Mouse (Mus musculus): ENCODE results near the gene Kcnj9.

The Kcnj9 gene

DNA sequence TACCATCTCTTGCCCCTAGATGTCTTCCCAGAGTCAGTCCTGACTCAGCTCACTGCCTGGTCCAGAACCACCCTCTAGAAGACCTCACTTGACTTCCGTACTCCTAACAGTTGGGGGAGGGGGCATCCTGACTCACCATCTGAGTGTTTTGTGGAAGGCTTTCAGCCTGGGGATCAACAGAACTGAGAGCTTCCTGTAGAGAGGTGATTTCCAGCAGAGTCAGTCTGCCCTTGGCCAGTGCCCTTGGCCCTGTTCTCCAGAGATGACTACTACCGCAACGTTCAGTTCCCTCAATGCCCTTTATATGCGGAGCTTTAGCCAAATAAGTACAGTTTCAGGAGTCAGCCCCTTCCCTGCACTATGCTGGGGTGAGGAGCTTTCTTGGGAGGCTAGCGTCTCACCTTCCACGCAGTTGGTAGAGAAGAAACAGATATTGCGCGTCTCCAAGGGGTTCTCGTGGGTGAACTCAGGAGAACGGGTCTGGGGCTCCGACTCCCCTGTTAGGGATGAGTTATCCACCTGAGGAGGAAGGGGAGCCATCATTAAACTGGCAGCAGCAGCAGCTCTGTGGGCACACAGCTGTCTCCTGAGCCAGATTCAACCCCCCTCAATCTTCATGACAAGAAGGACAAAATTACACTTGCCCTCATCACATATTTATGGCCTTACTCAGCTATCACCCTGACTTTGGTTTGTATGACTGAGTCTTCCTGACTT is 40.1 kb downstream of the Kcnj9 start:
- DNase-seq, result no peak

DNA sequence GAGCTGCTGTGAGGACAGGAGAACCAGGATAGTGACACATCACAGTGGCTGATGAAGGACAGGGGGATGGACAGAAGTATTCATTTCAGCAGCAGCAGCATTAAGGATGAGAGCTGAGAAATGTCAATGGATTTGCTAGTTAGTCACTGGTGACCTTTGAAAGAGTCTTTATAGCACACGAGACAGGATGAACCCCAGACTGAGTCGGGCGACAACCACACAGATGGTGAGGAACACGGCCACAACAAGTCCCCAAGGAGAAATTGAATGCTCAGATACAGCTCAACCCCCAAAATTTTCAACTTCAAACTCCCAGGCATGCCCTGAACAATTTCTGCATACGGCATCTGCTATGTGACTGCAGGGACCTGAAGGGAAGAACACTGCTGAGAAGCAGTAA is 42.4 kb downstream of the Kcnj9 start:
- DNase-seq, result no peak

DNA sequence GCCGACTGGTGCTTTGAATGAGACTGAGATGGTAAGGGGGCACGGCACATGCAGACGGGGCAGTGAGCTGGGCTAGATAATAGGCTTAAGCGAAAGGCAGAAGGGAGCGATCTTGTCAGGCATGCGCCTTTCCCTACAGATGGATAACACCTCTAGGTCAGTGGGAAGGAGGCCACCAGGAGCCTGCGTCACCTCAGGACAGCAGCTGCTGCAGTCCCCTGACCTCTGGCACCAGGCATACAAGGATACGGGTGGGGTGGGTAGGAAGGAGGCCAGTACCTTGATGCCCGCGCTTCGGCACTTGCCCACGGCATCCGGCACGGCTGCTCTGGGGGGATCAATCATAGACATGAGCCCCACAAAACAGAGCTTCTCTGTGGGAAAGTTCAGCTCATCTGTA is 44.9 kb downstream of the Kcnj9 start:
- DNase-seq, result no peak

DNA sequence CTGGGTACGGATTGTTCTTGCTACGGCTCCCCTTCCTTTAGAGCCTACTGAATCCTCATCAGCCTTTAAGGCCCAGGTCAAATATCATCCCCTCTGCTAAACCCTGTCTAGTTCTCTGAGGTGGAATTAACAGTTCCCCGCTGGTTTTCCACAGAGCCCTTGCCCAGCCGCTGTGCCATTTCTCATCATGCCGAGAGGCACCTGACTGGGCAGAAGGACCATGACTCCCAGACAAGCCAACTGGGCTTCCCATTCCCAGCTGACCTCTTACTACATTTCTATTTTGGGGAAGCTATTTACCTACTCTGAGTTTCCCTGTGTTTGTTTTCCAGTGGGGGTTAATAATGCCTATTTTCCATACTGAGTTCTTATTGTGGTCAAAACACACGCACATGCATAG is 46.0 kb downstream of the Kcnj9 start:
- no peak for DNase-seq

DNA sequence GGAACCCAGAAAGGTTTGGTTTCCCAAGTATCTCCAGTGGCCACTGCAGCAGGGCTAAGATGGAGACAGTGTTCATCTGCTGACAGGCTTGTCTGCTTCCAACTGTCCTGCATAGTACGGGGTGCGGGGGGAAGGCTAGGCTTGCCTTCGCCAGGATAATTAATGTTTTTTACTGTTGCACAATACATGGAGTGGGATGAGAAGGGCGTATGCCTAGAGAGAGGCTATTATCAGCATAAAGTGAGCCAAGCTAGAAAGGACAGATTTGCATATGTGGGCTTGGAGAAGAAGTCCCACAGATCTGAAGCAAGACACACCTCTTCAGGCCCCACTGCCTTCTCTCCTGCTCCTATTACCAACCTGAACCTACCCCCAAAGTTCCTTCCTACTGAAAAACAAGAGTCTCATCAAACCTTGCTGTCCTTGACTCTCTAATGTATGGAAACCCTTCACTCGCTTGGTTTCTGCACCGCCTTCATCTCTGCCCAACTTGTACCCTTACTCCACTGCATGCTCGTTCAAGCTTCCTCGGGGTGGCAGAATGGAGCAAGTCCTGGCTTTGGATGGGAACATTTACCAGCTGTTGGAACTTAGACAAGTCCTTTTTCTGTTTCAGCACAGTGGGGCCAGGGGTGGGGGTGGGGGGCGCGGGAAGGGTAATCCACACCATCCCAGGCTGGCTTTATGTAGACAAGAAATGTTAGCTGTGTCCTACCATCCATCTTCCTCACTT is 47.4 kb downstream of the Kcnj9 start:
- DNase-seq, result no peak

DNA sequence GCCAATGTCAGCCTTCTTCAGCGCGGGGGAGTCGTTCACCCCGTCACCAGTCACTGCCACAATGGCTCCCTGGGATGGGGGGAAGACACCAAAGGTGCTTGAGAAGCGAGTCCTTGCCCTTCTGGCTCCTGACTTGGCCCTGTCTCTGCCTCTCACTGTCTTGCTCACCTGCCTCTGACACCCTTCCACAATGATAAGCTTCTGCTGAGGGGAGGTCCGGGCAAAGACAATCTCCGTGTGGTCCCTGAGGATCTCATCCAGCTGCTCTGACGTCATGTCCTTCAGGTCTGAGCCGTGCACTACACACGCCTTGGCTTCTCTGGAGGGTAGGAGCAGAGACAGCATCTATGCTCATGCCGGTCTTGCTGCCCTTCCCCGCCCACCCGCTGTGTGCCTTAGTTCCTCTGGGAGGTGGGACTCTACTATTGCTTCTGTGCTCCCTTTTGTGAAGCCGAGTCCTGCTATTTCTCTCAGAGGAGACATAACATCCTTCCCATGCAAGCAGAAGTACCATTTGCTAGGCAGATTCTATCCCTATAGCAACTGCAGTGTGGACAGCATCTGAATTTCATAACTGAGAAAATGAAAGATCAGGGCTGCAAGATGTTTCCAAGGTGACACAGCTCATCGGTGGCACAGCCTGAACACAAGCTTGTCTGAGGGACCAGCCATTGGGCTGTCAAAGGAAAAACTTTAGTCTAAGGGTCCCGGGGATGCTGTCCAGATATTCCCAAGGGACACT is 49.2 kb downstream of the Kcnj9 start:
- DNase-seq, result no peak

DNA sequence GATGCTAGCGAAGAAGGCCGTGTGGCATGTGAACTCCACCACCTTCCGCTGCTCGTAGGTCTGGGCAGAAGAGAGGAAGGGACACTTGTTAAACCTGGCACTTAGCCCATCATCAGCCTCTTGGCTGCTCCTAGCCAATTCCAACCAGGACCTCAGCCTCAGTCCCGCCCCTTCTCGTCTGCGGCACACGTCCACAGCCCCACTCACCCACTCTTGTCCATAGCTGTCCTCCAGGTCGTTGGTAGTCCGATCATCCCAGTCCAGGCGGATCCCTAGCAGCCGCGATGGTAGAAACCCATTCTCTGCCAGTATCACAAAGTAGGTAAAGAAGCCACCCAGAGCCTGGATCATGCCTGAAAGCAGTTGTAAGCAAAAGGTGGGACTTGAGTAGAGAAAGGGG is 50.8 kb downstream of the Kcnj9 start:
- DNase-seq, result no peak

DNA sequence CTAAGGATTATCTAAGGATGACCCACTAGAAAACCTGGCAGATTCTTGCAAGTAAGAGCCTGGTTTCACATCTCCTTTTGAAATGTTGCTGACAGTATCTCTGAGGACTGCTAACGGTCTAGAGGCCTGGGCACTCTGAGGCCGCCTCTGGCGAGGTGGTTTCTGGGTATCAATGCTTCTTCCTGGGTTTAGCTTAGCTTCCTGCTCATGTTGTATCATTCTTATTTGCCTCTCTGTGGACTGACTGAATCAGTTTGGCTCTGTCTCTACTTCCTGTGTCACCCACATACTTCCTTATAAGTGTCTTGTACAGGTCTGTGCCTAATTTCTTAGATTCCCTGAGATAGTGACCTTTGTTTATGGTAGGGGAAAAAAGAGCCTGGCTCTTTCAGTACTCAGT is 51.9 kb downstream of the Kcnj9 start:
- no peak for DNase-seq

DNA sequence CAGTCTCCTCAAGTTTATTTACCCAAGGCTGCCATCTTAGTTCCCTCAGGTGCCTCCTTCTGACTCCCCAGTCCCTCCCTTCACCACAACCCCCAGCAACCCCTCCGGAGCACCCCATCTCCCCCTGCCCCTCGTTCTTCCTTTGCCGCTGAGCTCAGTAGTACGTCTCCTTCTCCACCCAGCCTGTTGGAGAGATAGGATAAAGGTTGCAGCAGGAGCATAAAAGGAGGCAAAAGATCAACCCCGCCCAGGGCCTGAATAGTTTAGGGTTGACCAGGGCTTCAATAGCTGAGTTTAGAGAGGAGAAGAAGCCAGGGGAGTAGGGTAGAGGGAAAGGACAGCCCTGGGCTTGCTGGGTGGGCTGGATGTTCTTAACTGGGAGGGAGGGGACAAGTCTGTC is 54.6 kb downstream of the Kcnj9 start:
- no peak for DNase-seq

DNA sequence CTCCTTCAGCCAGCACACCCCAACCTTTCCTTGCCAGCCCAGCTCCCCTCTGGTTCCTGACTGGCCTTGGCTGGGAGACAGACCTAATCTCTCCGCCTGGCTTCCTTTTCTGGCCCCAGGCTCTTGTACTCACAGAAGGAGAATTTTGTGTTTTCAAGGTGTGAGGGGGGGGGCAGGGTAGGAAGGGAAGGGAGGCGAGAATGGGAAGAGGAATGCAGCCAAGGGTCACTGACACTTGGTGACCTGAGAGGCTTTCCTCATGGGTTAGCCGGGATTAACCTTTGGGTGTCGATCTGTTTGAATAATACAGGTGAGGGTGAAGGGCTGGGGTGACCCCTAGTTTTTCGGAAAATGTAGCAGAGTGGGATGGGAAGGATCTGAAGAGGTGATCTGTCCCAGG is 55.0 kb downstream of the Kcnj9 start:
- peak in 1 of 2 experiments; percentile 9 for DNase-seq

DNA sequence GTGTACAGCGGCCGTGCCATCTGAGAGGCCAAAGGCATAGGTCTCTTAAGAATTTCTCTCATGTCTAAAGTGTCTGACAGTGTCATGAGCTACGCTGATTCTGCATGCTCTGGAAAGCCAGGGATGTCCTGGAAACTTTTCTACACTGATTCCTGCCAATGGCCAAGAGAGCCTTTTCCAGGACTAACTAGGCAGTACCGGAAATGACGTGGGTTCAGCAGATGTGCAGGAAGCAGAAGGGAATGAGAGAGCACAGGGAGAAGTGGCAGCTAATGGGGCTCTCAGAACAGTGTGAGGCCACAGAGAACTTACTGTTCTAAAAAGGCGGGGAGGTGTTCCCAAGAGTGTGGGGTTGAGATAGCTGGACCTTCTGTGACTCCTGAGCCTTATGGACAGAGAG is 55.7 kb downstream of the Kcnj9 start:
- DNase-seq, result no peak

DNA sequence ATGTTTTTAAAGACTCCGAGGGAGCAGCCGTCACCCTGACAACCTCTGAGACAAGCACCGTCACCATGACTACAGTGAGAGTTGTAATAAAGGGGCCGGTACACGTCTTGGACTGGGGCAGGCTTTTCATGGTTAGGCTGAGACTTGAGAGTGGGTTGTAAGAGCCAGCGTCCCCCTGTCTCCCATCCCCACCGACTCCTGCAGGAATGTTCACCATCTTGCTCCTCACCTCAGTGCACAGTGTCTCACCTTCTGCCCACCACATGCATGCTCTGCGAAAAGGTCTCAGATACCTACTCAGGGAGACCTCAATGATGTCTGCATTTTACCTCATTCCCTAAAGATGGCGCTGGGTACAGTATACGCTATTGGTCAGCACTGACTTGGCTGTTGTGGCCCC is 57.4 kb downstream of the Kcnj9 start:
- no peak for DNase-seq

DNA sequence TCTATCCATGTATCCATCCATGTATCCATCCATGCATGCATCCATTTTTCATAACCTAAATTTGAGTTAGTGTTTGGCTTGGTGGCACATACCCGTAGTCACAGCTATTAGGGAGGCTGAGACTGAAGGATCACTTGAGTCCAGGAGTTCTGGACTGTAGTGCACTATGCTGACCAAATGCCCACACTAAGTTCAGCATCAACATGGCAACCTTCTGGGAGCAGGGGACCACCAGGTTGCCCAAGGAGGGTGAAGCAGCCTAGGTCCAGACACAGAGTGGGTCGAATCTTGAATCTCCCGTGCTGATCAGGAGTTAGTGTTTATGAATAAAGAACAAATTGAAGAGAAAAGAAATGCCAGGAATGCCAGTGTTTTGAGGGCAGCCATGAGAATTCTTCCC is 57.9 kb downstream of the Kcnj9 start:
- no peak for DNase-seq
